Mouse (Mus musculus) erythroblast, embryonic 14.5 days (primary cell): ENCODE measurements around the gene Rabep2.

Experiments used
- GATA1 ChIP-seq: IDR thresholded peaks from 2 replicates; pipeline ENCODE4 v1.6.1; 2012; ENCODE audit warnings: low read length, inconsistent platforms, mixed read lengths
- TAL1 ChIP-seq: IDR thresholded peaks from 3 replicates; pipeline ENCODE4 v1.6.1; 2012; ENCODE audit warnings: low read length, inconsistent platforms, mixed read lengths

- no peak for TF ChIP-seq GATA1
- TF ChIP-seq TAL1, result no peak
These were observed 37.6 kb downstream of the Rabep2 start for GRCm38 (mm10) chr7:126466116-126466515.
